ENCODE assay signal across 9 mouse cellular contexts in genomic region chr8:122473911-122474421, GRCm38 (mm10). TPM values are rescaled to one million over a fixed set of nuclear protein-coding genes. Genes with fewer than 3 reads are reported as not detected.
DNase-seq lines count a peak whose midpoint lies in the region; ATAC-seq lines count a peak whose summit lies in the region.
"Had no signal": no experiment of that assay in that cellular context is flagged by ENCODE, and none has a peak within 500 bp of the region (broad histone marks: within the 10 kb centered on the region; RNA-seq: fewer than 3 reads in every experiment).

No protein-coding gene starts in this region.

- DNase-seq in heart, adult 18-20 months: peak; percentile 22 to 48
- peak; percentile 81 for DNase-seq in CD4-positive helper T cell, adult 2 months (ENCODE audit: low read depth, low spot score)
- no peak for DNase-seq in embryonic facial prominence, embryonic 14.5 days (ENCODE audit: low spot score)
- peak; percentile 33 to 52 for DNase-seq in monocyte, adult 2 months (ENCODE audit: low read depth in 1 of 2, low spot score in 2 of 2)
- DNase-seq in cerebellum, postnatal 14 days: no peak
- DNase-seq in adrenal gland, adult 8-10 months: no peak
- DNase-seq in MN1 (ENCODE audit: low spot score): no peak
- DNase-seq: gastrocnemius, postnatal 10 days had no signal

- H3K27me3 ChIP-seq in heart, embryonic 11.5 days (ENCODE audit: control insufficient read depth, insufficient read depth, low read length): no peaks in the 10 kb centered on the region
- H3K27me3 ChIP-seq in embryonic facial prominence, embryonic 14.5 days (replicated peaks; ENCODE audit: control insufficient read depth, insufficient read depth, low read length): no peaks in the 10 kb centered on the region

- H3K36me3 ChIP-seq in heart, embryonic 11.5 days (ENCODE audit: control insufficient read depth, insufficient read depth, low read length): peaks cover 6% of the 10 kb centered on the region
- H3K36me3 ChIP-seq in embryonic facial prominence, embryonic 14.5 days (ENCODE audit: control insufficient read depth, insufficient read depth, low read length): peaks cover 34% of the 10 kb centered on the region

- no peaks in the 10 kb centered on the region for H3K9me3 ChIP-seq in heart, embryonic 11.5 days (replicated peaks; ENCODE audit: control insufficient read depth, low read length)
- no peaks in the 10 kb centered on the region for H3K9me3 ChIP-seq in embryonic facial prominence, embryonic 14.5 days (ENCODE audit: control insufficient read depth, low read length)

- no peak overlapping the region for H3K4me3 ChIP-seq in heart, embryonic 11.5 days (ENCODE audit: low read depth, low read length)
- H3K4me3 ChIP-seq in embryonic facial prominence, embryonic 14.5 days (ENCODE audit: low read depth, low read length): 0 out of 2 replicates have a peak overlapping the region, but pooled peaks have one; percentile 99

- H3K9ac ChIP-seq in heart, embryonic 11.5 days (ENCODE audit: low read depth, low read length): no peak overlapping the region
- H3K9ac ChIP-seq in embryonic facial prominence, embryonic 14.5 days (ENCODE audit: low read depth, low read length): no peak overlapping the region

- peaks cover 12% of the 10 kb centered on the region for H3K4me1 ChIP-seq in heart, embryonic 11.5 days (ENCODE audit: control insufficient read depth, insufficient read depth, low read length)
- peaks cover 11% of the 10 kb centered on the region for H3K4me1 ChIP-seq in embryonic facial prominence, embryonic 14.5 days (ENCODE audit: control insufficient read depth, insufficient read depth, low read length)

- no peak for ATAC-seq in heart, embryonic 11.5 days (replicated peaks; ENCODE audit: insufficient number of reproducible peaks, low FRiP score, low TSS enrichment)
- ATAC-seq in embryonic facial prominence, embryonic 14.5 days (ENCODE audit: low read depth): no peak

- 85% methylated on average over 8 of the region's 8 CpGs for WGBS in heart, embryonic 11.5 days (ENCODE audit: insufficient replicate concordance)
- WGBS in embryonic facial prominence, embryonic 14.5 days: 88% methylated on average over 8 of the region's 8 CpGs

- no peak overlapping the region for H3K27ac ChIP-seq in heart, embryonic 11.5 days (ENCODE audit: low read depth, low read length)
- no peak overlapping the region for H3K27ac ChIP-seq in embryonic facial prominence, embryonic 14.5 days (replicated peaks; ENCODE audit: low read depth, low read length)

- H3K4me2 ChIP-seq in heart, embryonic 11.5 days: no peak overlapping the region
- no peak overlapping the region for H3K4me2 ChIP-seq in embryonic facial prominence, embryonic 14.5 days (ENCODE audit: low read depth, low read length)

RNA-seq across cellular contexts. Expression of gene Rnf166, which starts 1.9 kb away (rescaled TPM):
- total RNA-seq in heart, adult 18-20 months (2021): 10 to 100 TPM; 42.1 to 51.7 TPM
- 28.1 and 34.4 TPM in 2 replicates for polyA plus RNA-seq in heart, embryonic 11.5 days (2014; fragmentation: Nextera tagmentation; extraction: Ambion mirVana)
- 40.0 and 40.1 TPM in 2 replicates for polyA plus RNA-seq in embryonic facial prominence, embryonic 14.5 days (2014; fragmentation: Nextera tagmentation; extraction: Ambion mirVana)
- 10 to 100 TPM; 46.3 to 68.8 (median 57.7) TPM for total RNA-seq in adrenal gland, adult 8-10 months (2022)

RNA-seq across cellular contexts. Expression of gene Ctu2, which starts 2.0 kb away (rescaled TPM):
- total RNA-seq in heart, adult 18-20 months (2021): 1 to 10 TPM; 5.8 to 8.0 TPM
- polyA plus RNA-seq in heart, embryonic 11.5 days (2014; fragmentation: Nextera tagmentation; extraction: Ambion mirVana): 35.2 and 39.0 TPM in 2 replicates
- polyA plus RNA-seq in embryonic facial prominence, embryonic 14.5 days (2014; fragmentation: Nextera tagmentation; extraction: Ambion mirVana): 49.0 and 49.2 TPM in 2 replicates
- 10 to 100 TPM; 25.8 to 28.5 (median 26.2) TPM for total RNA-seq in adrenal gland, adult 8-10 months (2022)

RNA-seq across cellular contexts. Expression of gene Snai3, which starts 13.4 kb away (rescaled TPM):
- 1 to 10 TPM; 2.2 to 4.4 TPM for total RNA-seq in heart, adult 18-20 months (2021)
- 3.0 and 4.2 TPM in 2 replicates for polyA plus RNA-seq in heart, embryonic 11.5 days (2014; fragmentation: Nextera tagmentation; extraction: Ambion mirVana)
- 3.1 and 4.2 TPM in 2 replicates for polyA plus RNA-seq in embryonic facial prominence, embryonic 14.5 days (2014; fragmentation: Nextera tagmentation; extraction: Ambion mirVana)
- total RNA-seq in adrenal gland, adult 8-10 months (2022): not detected

RNA-seq across cellular contexts. Expression of gene Mvd, which starts 30.7 kb away (rescaled TPM):
- 1 to 10 TPM; 3.9 to 5.0 TPM for total RNA-seq in heart, adult 18-20 months (2021)
- polyA plus RNA-seq in heart, embryonic 11.5 days (2014; fragmentation: Nextera tagmentation; extraction: Ambion mirVana): 28.0 and 29.0 TPM in 2 replicates
- 27.1 and 34.4 TPM in 2 replicates for polyA plus RNA-seq in embryonic facial prominence, embryonic 14.5 days (2014; fragmentation: Nextera tagmentation; extraction: Ambion mirVana)
- total RNA-seq in adrenal gland, adult 8-10 months (2022): 10 to 100 TPM; 16.7 to 33.1 (median 22.0) TPM

RNA-seq across cellular contexts. Expression of gene Cyba, which starts 41.2 kb away (rescaled TPM):
- total RNA-seq in heart, adult 18-20 months (2021): 10 to 100 TPM; 48.8 to 51.3 TPM
- polyA plus RNA-seq in heart, embryonic 11.5 days (2014; fragmentation: Nextera tagmentation; extraction: Ambion mirVana): 169 and 174 TPM in 2 replicates
- polyA plus RNA-seq in embryonic facial prominence, embryonic 14.5 days (2014; fragmentation: Nextera tagmentation; extraction: Ambion mirVana): 160 and 173 TPM in 2 replicates
- total RNA-seq in adrenal gland, adult 8-10 months (2022): 10 to 100 TPM; 34.3 to 52.7 (median 43.6) TPM

Comparison
In these comparisons a context has a peak if more than half of its experiments do, and no peak if none do; other contexts are left out.
1. DNase-seq: peak in heart, adult 18-20 months (2 of 2), CD4-positive helper T cell, adult 2 months (single experiment) and monocyte, adult 2 months (2 of 2); none in embryonic facial prominence, embryonic 14.5 days (single experiment), cerebellum, postnatal 14 days (0 of 2), adrenal gland, adult 8-10 months (single experiment) and MN1 (single experiment).